Mouse (Mus musculus): ENCODE measurements at regions not wholly inside any gene's neighbourhood (a gene's known extent, or its start where the extent isn't known, plus 50 kb on each side); places are given as distances from the start of the nearest gene placed in this dataset.
A peak's percentile ranks its signal among the peaks of the same experiment; 100 is the strongest.

DNA sequence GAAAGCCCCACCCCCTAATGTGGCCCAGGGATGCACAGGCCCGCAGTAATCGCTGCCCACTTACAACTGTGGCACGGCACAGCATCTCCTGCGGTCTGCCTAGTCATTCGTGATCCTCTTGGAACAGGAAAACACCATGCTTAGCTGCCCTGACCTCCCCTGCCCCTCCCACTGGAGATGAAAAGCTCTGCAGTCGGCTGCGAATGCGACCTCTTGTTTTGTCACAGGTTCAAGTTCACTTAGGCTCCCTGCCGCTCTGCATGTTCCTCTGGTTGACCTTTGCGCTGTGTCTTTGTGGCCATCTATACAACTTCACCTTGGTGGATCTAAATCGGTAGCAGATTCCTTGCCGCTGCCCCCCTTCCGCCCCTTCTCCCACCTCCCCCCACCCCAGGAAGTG is 210.8 kb downstream of the Prdm2 start:
- Histone ChIP-seq H3K4me1 (peaks cover 13% of the 10 kb centered on the region), H3K4me3 (no peak overlapping the region), H3K36me3 (replicated peaks) (no peaks in the 10 kb centered on the region), H3K27me3 (ENCODE audit: poor library complexity, severe bottlenecking) (no peaks in the 10 kb centered on the region), H3K9me3 (no peaks in the 10 kb centered on the region), H3K27ac (no peak overlapping the region)
- 47% methylated on average over 13 of the region's 13 CpGs for WGBS
- no peak for DNase-seq (ENCODE audit: extremely low spot score, low spot score)

DNA sequence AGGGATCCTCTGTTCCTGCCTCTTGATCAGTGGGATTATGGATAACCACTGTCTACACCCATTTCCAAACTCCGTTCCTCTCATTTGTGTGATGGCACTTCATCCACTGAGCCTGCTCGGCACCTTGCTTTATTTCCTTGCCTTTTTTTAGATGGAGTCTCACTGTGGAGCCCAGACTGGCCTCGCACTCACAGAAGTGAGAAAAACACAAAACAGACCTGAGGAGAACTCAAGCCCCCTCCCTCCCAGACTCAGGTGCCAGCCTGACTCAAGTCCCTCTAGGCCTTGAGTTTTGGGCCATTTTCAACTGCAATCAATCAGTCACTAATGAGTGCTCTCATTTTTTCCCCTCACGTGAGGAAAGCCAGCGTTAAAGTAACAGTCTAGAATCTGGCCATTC is 211.3 kb downstream of the Prdm2 start:
- Histone ChIP-seq H3K27ac (no peak overlapping the region), H3K4me3 (no peak overlapping the region), H3K9me3 (no peaks in the 10 kb centered on the region), H3K36me3 (replicated peaks) (no peaks in the 10 kb centered on the region), H3K4me1 (peaks cover 13% of the 10 kb centered on the region), H3K27me3 (ENCODE audit: poor library complexity, severe bottlenecking) (no peaks in the 10 kb centered on the region)
- DNase-seq (ENCODE audit: extremely low spot score, low spot score), result no peak
- WGBS, result 74% methylated on average over 5 of the region's 5 CpGs

DNA sequence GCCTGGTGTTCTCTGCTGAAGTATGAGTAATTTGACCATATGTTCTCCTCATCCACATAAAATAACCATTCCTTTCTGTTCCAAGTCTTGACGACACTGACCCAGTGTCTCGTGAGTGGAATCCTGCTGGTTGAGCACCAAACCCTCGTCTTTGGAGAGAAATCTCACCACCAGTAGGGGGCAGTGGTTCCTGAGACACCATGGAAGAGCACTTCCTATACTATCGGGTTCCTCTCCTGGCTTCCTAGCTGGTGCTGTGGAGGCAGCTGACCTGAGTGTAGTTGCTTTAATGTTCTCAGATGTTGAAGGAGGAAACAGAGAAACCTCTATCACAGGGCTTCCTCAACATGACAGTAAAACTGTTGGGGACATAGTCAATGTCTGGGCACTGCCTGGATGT is 216.4 kb downstream of the Prdm2 start:
- WGBS, result 70% methylated on average over 4 of the region's 4 CpGs
- no peak for DNase-seq (ENCODE audit: extremely low spot score, low spot score)
- no peak overlapping the region for H3K4me3 ChIP-seq
- no peaks in the 10 kb centered on the region for H3K9me3 ChIP-seq
- no peak overlapping the region for H3K27ac ChIP-seq
- no peaks in the 10 kb centered on the region for H3K27me3 ChIP-seq (ENCODE audit: poor library complexity, severe bottlenecking)
- no peaks in the 10 kb centered on the region for H3K36me3 ChIP-seq (replicated peaks)
- H3K4me1 ChIP-seq, result peaks cover 4% of the 10 kb centered on the region; the same call in 1 of the 2 replicates

DNA sequence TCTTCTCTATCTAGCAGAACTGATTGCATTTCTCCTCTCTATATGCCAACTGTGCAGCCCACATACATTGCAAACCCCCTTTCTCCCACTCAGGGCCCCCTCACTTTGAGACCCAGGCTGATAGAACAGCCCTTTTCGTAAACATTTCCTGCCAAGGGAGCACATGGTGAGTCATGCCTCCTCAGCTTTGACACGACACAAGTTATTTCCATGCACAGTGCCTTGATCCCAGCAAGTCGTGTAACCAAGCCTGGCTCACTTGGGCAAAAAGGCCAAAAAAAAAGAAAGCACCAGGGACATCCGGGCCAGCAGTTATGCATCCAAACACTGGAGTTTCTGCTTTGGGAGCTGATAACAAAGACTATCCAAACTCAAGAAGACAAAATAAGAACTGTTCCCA is 221.4 kb downstream of the Prdm2 start:
- Histone ChIP-seq H3K4me3 (no peak overlapping the region), H3K27ac (no peak overlapping the region), H3K27me3 (ENCODE audit: poor library complexity, severe bottlenecking) (no peaks in the 10 kb centered on the region), H3K4me1 (peaks cover 10% of the 10 kb centered on the region), H3K36me3 (replicated peaks) (no peaks in the 10 kb centered on the region), H3K9me3 (no peaks in the 10 kb centered on the region)
- no peak for DNase-seq (ENCODE audit: extremely low spot score, low spot score)
- WGBS, result 85% methylated on average over 4 of the region's 4 CpGs

DNA sequence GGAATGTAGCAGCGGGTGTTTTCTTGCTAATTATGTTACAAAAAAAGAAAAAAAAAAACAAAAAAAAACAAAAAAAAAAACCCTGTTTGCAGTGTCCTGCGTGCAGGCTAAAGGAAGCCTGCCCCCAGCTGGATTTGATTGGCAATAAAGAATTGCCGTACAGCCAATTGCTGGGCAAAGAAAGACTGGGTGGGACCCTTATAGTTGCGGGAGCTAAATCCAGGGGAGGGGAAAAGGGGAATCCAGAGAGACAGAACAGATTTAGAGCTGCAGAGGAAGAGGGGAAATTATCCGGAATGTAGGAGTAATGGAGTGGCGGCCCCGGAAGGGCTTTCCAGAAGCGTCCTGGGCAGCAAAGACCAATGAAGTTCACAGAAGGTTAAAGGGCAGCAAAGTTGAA is 223.6 kb downstream of the Prdm2 start:
- H3K27me3 ChIP-seq (ENCODE audit: poor library complexity, severe bottlenecking), result no peaks in the 10 kb centered on the region
- H3K9me3 ChIP-seq, result no peaks in the 10 kb centered on the region
- peaks cover 10% of the 10 kb centered on the region for H3K4me1 ChIP-seq
- peak overlapping the region; percentile 27; the same call in 1 of the 2 replicates for H3K4me3 ChIP-seq
- 4% methylated on average over 8 of the region's 8 CpGs for WGBS
- H3K36me3 ChIP-seq (replicated peaks), result no peaks in the 10 kb centered on the region
- DNase-seq (ENCODE audit: extremely low spot score, low spot score), result peak; percentile 19
- H3K27ac ChIP-seq, result no peak overlapping the region

DNA sequence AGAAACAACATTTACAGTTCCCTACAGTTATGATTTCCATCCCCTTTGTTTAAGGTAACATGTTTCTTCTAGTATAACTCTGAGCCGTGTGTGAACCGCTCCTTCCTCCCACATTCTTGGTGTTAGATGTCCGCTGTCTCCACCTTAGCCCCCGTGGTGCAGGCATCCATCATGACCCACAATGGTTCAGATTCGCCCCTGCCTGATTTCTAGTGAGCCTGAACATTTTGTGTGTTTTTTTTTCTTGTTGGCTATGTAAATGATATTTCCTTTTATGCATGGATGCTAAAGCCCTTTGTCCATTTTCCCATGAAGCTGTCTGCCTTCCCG is 229.5 kb downstream of the Prdm2 start:
- no peak for DNase-seq (ENCODE audit: extremely low spot score, low spot score)
- 62% methylated on average over 6 of the region's 6 CpGs for WGBS

DNA sequence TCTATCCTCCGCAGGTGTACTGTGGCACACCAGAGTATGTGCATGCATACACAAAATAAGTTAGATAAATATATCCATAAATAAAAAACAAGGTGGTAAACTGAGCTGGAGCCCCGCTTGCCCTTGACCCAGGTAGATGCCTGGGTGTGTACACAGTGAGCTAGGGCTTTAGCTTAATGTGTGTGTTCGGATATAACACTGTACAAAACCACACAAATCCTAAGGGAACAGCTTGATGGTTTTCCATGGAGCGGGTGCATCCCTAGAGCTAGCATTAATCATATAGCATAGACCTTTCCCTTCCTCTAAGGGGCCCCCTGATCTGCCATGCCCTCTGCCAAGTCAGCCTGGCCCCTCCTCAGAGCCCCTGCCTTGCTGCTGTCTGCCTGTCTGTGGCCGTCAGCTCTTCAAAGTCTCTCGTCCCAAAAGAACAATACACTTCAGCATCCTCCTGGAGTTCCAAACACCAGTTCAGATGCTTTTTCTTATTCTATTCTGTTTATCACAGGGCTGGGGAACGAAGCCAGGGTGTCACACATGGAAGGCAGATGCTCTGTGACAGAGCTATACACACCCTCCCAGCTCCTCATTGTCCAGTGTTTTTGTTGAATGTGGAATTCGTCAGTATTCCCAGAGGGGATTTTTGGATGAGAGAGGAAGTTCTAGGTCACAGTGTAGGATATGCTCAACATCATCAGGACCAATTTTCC is 230.1 kb downstream of the Prdm2 start:
- WGBS, result 68% methylated on average over 8 of the region's 8 CpGs

More for the DNA sequence above, 229.5 kb downstream of the Prdm2 start:
- Histone ChIP-seq H3K4me3 (no peak overlapping the region), H3K27me3 (ENCODE audit: poor library complexity, severe bottlenecking) (no peaks in the 10 kb centered on the region), H3K4me1 (peaks cover 20% of the 10 kb centered on the region), H3K9me3 (no peaks in the 10 kb centered on the region), H3K36me3 (replicated peaks) (no peaks in the 10 kb centered on the region), H3K27ac (no peak overlapping the region)

DNA sequence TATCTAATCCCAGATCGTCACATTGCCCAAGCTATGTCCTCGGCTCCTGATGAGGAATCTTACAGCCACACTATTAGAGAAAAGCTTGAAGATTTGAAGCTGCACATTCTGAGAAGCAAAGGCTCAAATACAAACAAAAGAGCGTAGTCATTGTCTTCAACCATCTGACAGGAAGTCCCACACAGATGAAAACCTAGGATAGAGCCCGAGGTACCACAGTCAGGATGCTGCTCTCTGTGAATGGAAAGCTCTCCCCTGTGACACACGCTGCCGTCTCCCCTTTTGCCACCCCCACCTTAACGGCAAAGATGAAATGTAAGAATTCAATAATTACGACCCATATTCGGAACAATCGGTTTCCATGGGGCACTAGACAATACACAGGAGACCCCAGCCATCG is 237.2 kb downstream of the Prdm2 start:
- Histone ChIP-seq H3K27ac (no peak overlapping the region), H3K4me1 (no peaks in the 10 kb centered on the region), H3K27me3 (ENCODE audit: poor library complexity, severe bottlenecking) (no peaks in the 10 kb centered on the region), H3K4me3 (no peak overlapping the region), H3K36me3 (replicated peaks) (no peaks in the 10 kb centered on the region), H3K9me3 (no peaks in the 10 kb centered on the region)
- WGBS, result 86% methylated on average over 11 of the region's 11 CpGs
- DNase-seq (ENCODE audit: extremely low spot score, low spot score), result no peak

More for the DNA sequence above, 230.1 kb downstream of the Prdm2 start:
- H3K27ac ChIP-seq, result no peak overlapping the region
- no peaks in the 10 kb centered on the region for H3K27me3 ChIP-seq (ENCODE audit: poor library complexity, severe bottlenecking)
- H3K36me3 ChIP-seq (replicated peaks), result no peaks in the 10 kb centered on the region
- H3K4me3 ChIP-seq, result no peak overlapping the region
- peaks cover 20% of the 10 kb centered on the region for H3K4me1 ChIP-seq
- H3K9me3 ChIP-seq, result no peaks in the 10 kb centered on the region
- no peak for DNase-seq (ENCODE audit: extremely low spot score, low spot score)

DNA sequence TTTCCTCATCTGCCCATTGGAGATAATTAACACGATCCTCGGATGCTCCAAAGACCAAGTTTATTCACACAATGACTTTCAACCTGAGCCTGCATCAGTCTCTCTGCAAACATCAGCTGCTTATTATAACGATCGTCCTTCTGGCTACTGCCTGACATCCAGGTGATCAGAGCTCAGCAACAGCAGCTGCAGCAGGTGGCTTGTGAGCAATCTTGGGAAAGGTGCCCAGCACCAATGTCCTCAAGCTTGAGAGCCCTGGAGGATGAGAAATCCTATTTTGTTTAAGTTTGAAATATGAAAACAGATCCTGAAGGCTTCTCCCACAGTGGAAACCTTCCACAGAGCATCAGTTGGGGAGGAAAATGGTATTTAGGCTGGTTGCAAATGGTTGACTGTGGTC is 242.8 kb downstream of the Prdm2 start:
- WGBS, result 92% methylated on average over 4 of the region's 4 CpGs
- DNase-seq (ENCODE audit: extremely low spot score, low spot score), result no peak
- H3K4me3 ChIP-seq, result no peak overlapping the region
- H3K4me1 ChIP-seq, result no peaks in the 10 kb centered on the region
- H3K27me3 ChIP-seq (ENCODE audit: poor library complexity, severe bottlenecking), result no peaks in the 10 kb centered on the region
- no peaks in the 10 kb centered on the region for H3K36me3 ChIP-seq (replicated peaks)
- no peak overlapping the region for H3K27ac ChIP-seq
- no peaks in the 10 kb centered on the region for H3K9me3 ChIP-seq

DNA sequence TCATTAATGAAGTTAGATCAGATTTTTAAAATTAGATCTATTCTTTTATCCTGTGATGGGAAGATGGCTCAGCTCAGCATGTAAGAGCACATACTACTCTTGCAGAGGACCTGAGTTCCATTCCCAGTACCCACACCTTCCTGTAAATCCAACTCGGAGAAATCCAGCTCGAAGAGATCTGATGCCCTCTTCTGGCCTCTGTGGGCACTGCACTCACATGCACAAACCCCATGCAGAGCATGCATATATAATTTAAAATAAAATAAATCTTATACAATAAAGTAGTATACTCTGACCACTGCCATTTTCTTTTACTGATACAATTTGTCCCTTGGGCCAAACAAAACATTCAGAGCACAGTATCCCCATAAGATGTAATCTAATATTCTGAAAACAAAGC is 245.2 kb downstream of the Prdm2 start:
- no peaks in the 10 kb centered on the region for H3K27me3 ChIP-seq (ENCODE audit: poor library complexity, severe bottlenecking)
- no peaks in the 10 kb centered on the region for H3K36me3 ChIP-seq (replicated peaks)
- H3K4me1 ChIP-seq, result peaks cover 12% of the 10 kb centered on the region
- no peak overlapping the region for H3K27ac ChIP-seq
- DNase-seq (ENCODE audit: extremely low spot score, low spot score), result no peak
- H3K9me3 ChIP-seq, result no peaks in the 10 kb centered on the region
- WGBS, result 90% methylated on average over 2 of the region's 2 CpGs
- no peak overlapping the region for H3K4me3 ChIP-seq

DNA sequence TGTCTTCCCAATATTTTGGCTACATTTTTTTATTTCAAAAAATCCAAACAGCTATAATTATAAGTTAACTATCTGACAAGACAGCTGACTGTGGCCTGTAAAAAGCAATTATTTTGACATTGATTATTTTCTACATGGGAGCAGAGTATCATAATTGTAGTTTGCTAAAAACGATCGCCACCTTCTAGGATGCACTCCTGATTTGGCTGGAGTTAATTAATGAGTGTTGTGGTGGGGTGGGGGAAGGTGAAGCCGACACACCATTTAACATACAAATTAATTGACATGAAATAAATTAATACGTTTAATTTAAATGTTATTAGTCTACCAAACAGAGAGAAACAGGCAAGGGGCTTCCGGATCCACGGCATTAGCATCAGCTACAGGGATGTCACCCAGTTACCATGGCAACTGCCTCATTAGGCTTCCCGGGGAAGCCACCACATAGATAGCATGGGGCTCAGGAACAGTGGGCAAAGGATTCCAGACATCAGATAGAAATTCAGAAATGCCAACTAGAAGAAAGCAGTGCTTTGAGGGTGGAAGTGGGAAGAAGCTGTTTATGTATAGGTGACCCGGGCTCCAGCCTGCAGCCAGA is 255.9 kb downstream of the Prdm2 start:
- no peak overlapping the region for H3K4me3 ChIP-seq
- H3K27ac ChIP-seq, result no peak overlapping the region
- WGBS, result 67% methylated on average over 8 of the region's 8 CpGs
- no peaks in the 10 kb centered on the region for H3K9me3 ChIP-seq
- H3K36me3 ChIP-seq (replicated peaks), result no peaks in the 10 kb centered on the region
- peaks cover 17% of the 10 kb centered on the region for H3K4me1 ChIP-seq
- no peak for DNase-seq (ENCODE audit: extremely low spot score, low spot score)
- 0 out of 2 replicates have a peak, but pooled peaks cover 3% of the 10 kb centered on the region for H3K27me3 ChIP-seq (ENCODE audit: poor library complexity, severe bottlenecking)

DNA sequence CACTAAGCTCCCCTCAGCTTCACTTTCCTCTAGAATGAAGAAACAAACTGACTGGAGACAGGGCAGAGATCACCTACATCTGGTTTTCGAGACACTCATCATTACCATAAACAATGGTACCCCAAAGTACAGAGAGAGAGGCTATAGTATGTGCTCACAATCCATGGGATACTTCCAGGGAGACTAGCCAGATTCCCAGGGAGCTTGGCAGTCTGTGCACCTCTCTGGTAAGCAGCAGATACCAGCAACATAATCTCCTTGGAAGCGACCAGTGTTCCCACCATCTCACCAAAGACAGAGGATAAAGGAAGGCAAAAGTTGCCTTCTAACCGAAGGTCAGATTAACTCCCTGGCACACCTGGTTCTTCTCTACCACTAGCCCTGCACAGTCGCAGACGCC is 256.4 kb downstream of the Prdm2 start:
- 88% methylated on average over 5 of the region's 5 CpGs for WGBS
- H3K27me3 ChIP-seq (ENCODE audit: poor library complexity, severe bottlenecking), result peaks cover 6% of the 10 kb centered on the region
- no peak overlapping the region for H3K27ac ChIP-seq
- no peaks in the 10 kb centered on the region for H3K9me3 ChIP-seq
- no peak overlapping the region for H3K4me3 ChIP-seq
- no peak for DNase-seq (ENCODE audit: extremely low spot score, low spot score)
- H3K36me3 ChIP-seq (replicated peaks), result no peaks in the 10 kb centered on the region
- H3K4me1 ChIP-seq, result peaks cover 17% of the 10 kb centered on the region

DNA sequence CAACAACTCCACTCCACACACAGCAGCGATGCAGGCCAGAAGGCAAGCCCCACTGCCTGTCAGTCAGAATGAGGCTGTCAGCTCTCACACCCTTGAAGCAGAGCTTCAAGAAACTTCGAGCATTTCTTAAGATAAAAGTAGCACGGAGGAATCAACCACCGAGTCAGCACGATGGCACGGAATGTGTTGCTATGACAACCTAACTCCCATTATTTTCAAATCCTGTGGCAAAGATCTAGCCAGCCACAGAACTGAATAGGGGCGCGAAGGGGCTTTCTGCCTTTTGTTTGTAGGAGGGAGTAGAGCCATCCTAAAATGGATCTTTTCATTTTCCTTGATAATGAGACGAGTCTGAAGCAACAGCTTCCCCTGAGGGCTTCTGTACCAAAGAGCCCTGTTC is 259.1 kb downstream of the Prdm2 start:
- peak; percentile 21 for DNase-seq (ENCODE audit: extremely low spot score, low spot score)
- no peak overlapping the region for H3K4me3 ChIP-seq
- 36% methylated on average over 9 of the region's 9 CpGs for WGBS
- H3K4me1 ChIP-seq, result peaks cover 34% of the 10 kb centered on the region
- no peaks in the 10 kb centered on the region for H3K36me3 ChIP-seq (replicated peaks)
- peaks cover 18% of the 10 kb centered on the region for H3K27me3 ChIP-seq (ENCODE audit: poor library complexity, severe bottlenecking)
- no peak overlapping the region for H3K27ac ChIP-seq
- no peaks in the 10 kb centered on the region for H3K9me3 ChIP-seq

All from forebrain, embryonic 10.5 days (tissue).